Mouse (Mus musculus) stomach, postnatal 0 days (tissue): Measurements from ENCODE around the gene Tbc1d19.

Experiments
- CTCF ChIP-seq: IDR thresholded peaks from 2 replicates; pipeline ENCODE4 v1.5.1; 2016; ENCODE audit warnings: antibody characterized with exemption, low read depth, mild to moderate bottlenecking, moderate library complexity
- EP300 ChIP-seq: optimal IDR thresholded peaks from 2 replicates; pipeline ENCODE3; 2016; ENCODE audit warnings: antibody characterized with exemption

DNA sequence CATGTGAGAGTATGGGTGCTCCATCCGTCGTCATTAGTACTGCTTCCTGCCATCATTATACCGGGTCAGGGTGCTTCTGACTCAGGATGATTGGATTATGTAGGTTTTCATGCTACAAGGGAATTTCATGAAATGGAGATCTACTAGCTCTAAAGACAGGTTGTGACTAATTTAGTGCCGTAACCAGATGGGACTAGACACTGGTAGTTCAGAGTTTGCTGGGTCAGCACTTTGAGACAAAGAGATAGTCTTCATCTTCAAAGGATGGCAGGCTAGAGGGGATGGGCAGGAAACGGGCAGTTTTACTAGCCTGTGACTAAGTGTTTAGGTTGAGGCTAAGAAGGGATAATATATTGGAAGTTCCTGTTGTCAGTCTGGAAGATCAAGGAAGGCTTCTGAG is 31.9 kb downstream of the Tbc1d19 start:
- TF ChIP-seq CTCF (no peak), EP300 (no peak)
